Mouse (Mus musculus): ENCODE data around the gene Tns4. TPM values are rescaled to one million over a fixed set of nuclear protein-coding genes. Genes with fewer than 3 reads are reported as not detected.
A peak's percentile ranks its signal among the peaks of the same experiment; 100 is the strongest.

The Tns4 gene
- total and polyA plus RNA-seq, 3 experiments: 0.03 TPM; not detected in 2

DNA sequence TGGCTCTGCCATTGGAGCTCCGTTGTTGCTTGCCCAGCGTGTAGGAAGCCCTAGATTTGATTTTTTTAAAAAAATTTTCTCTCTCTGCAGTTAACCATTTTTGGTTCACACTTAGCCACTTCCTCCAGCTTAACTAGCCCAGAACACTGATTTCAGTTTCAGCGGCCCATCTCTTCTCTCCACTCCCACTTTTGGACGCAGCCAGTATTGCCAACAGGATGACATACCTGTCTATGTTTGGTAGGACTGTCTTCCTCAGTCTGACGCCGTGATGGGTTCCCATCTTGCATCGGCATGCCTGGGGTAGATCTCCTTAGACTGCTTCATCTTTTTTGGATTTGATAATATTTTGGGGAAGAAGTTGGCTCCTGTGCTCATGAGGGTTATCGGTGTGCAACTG, 1.3 kb upstream of the Tns4 start:
- no peaks in the 10 kb centered on the region for H3K27me3 ChIP-seq (ENCODE audit: control insufficient read depth in 1 of 2, insufficient read depth in 2 of 2, low read length in 2 of 2)
- no peak overlapping the region for H3K27ac ChIP-seq (ENCODE audit: control insufficient read depth, low read depth, low read length)
- no peak overlapping the region for H3K4me3 ChIP-seq (ENCODE audit: control insufficient read depth in 1 of 2, insufficient read depth in 1 of 2, low read depth in 2 of 2, low read length in 2 of 2)
- peaks cover 5 to 24% of the 10 kb centered on the region in 2 experiments for H3K4me1 ChIP-seq (ENCODE audit: control insufficient read depth in 1 of 2, insufficient read depth in 2 of 2, low read length in 2 of 2)
- H3K9me3 ChIP-seq (replicated peaks; ENCODE audit: insufficient read depth, low read length): no peaks in the 10 kb centered on the region
- H3K9ac ChIP-seq (ENCODE audit: control insufficient read depth, low read depth, low read length, poor library complexity, severe bottlenecking): no peak overlapping the region
- H3K36me3 ChIP-seq (ENCODE audit: control insufficient read depth in 1 of 2, insufficient read depth in 2 of 2, low read length in 2 of 2): peaks cover 0 to 12% of the 10 kb centered on the region in 2 experiments; a peak in 2 of 4 replicates
- peak; percentile 9 to 36 (median 13); a peak in 2 of 6 replicates for TF ChIP-seq CTCF (IDR thresholded peaks at IDR 0.05 in 2 of 3, conservative IDR thresholded peaks at IDR 0.05 in 1 of 3; ENCODE audit: control insufficient read depth in 1 of 3, insufficient read depth in 1 of 3, low read depth in 2 of 3, low read length in 3 of 3, poor library complexity in 1 of 3, severe bottlenecking in 1 of 3)
- TF ChIP-seq E2F4 (IDR thresholded peaks at IDR 0.05; ENCODE audit: borderline replicate concordance, low read depth, low read length): no peak
- no peak for TF ChIP-seq MYC (IDR thresholded peaks at IDR 0.05; ENCODE audit: low read depth, low read length)
- 0 out of 2 replicates have a peak, but pooled peaks have one; percentile 20 for TF ChIP-seq RCOR1 (IDR thresholded peaks at IDR 0.05; ENCODE audit: low read depth, low read length)
- TF ChIP-seq SMC3 (IDR thresholded peaks at IDR 0.05; ENCODE audit: low read depth, low read length): peak; percentile 6; the same call in 1 of the 2 replicates
- DNase-seq (ENCODE audit: low read depth, low spot score): peak; percentile 47
- H3K79me2 ChIP-seq (ENCODE audit: control insufficient read depth, insufficient read depth, low read length, poor library complexity): no peaks in the 10 kb centered on the region

- Histone ChIP-seq H3K27me3 (ENCODE audit: control insufficient read depth in 1 of 2, insufficient read depth in 2 of 2, low read length in 2 of 2) (peaks cover 0 to under 1% of the 10 kb centered on the region in 2 experiments; a peak in 2 of 4 replicates), H3K4me1 (ENCODE audit: control insufficient read depth in 1 of 2, insufficient read depth in 2 of 2, low read length in 2 of 2) (peaks cover 5 to 18% of the 10 kb centered on the region in 2 experiments), H3K4me3 (ENCODE audit: control insufficient read depth in 1 of 2, insufficient read depth in 1 of 2, low read depth in 2 of 2, low read length in 2 of 2) (no peak overlapping the region), H3K79me2 (ENCODE audit: control insufficient read depth, insufficient read depth, low read length, poor library complexity) (no peaks in the 10 kb centered on the region), H3K9me3 (replicated peaks; ENCODE audit: insufficient read depth, low read length) (no peaks in the 10 kb centered on the region), H3K27ac (ENCODE audit: control insufficient read depth, low read depth, low read length) (no peak overlapping the region), H3K9ac (ENCODE audit: control insufficient read depth, low read depth, low read length, poor library complexity, severe bottlenecking) (no peak overlapping the region), H3K36me3 (ENCODE audit: control insufficient read depth in 1 of 2, insufficient read depth in 2 of 2, low read length in 2 of 2) (peaks cover 0 to 12% of the 10 kb centered on the region in 2 experiments; a peak in 2 of 4 replicates)
- DNase-seq (ENCODE audit: low read depth, low spot score): no peak
- TF ChIP-seq RAD21 (IDR thresholded peaks at IDR 0.05; ENCODE audit: low read depth, low read length) (no peak), TBP (IDR thresholded peaks at IDR 0.05; ENCODE audit: low read depth, low read length) (peak; percentile 80)
Observed at GRCm38 (mm10) chr11:99088486-99088885, 620 bp downstream of the Tns4 start.

GRCm38 (mm10) chr11:99084366-99084765, 4.7 kb downstream of the Tns4 start:
- TF ChIP-seq NRF1 (IDR thresholded peaks at IDR 0.05; ENCODE audit: insufficient read depth, low read depth, low read length, poor library complexity, severe bottlenecking) (no peak), POLR2AphosphoS5 (IDR thresholded peaks at IDR 0.05; ENCODE audit: borderline replicate concordance, low read depth, low read length) (no peak), UBTF (IDR thresholded peaks at IDR 0.05; ENCODE audit: borderline replicate concordance, insufficient read depth, low read depth, low read length) (no peak), MAX (IDR thresholded peaks at IDR 0.05; ENCODE audit: low read length) (no peak), CHD2 (IDR thresholded peaks at IDR 0.05; ENCODE audit: low read length) (no peak), POLR2AphosphoS2 (IDR thresholded peaks at IDR 0.05; ENCODE audit: low read length) (no peak)
- H3K4me1 ChIP-seq (ENCODE audit: control insufficient read depth in 1 of 2, insufficient read depth in 2 of 2, low read length in 2 of 2): no peaks in the 10 kb centered on the region
- DNase-seq (ENCODE audit: low read depth, low spot score): no peak
- H3K36me3 ChIP-seq (ENCODE audit: control insufficient read depth in 1 of 2, insufficient read depth in 2 of 2, low read length in 2 of 2): no peaks in the 10 kb centered on the region
- H3K9me3 ChIP-seq (replicated peaks; ENCODE audit: insufficient read depth, low read length): no peaks in the 10 kb centered on the region
- no peak overlapping the region for H3K4me3 ChIP-seq (ENCODE audit: control insufficient read depth in 1 of 2, insufficient read depth in 1 of 2, low read depth in 2 of 2, low read length in 2 of 2)
- H3K27ac ChIP-seq (ENCODE audit: control insufficient read depth, low read depth, low read length): no peak overlapping the region
- no peaks in the 10 kb centered on the region for H3K79me2 ChIP-seq (ENCODE audit: control insufficient read depth, insufficient read depth, low read length, poor library complexity)
- no peak overlapping the region for H3K9ac ChIP-seq (ENCODE audit: control insufficient read depth, low read depth, low read length, poor library complexity, severe bottlenecking)
- H3K27me3 ChIP-seq (ENCODE audit: control insufficient read depth in 1 of 2, insufficient read depth in 2 of 2, low read length in 2 of 2): peaks cover 7 to 9% of the 10 kb centered on the region in 2 experiments; a peak in 3 of 4 replicates
